Mouse (Mus musculus) right cerebral cortex, postnatal 4 days (tissue): Measurements from ENCODE around the gene Syt1.
A peak's percentile ranks its signal among the peaks of the same experiment; 100 is the strongest.

Experiments used
- DNase-seq: peaks from one replicate; pipeline ENCODE4 v3.0.0-alpha.2; 2022

Syt1 gene

DNA sequence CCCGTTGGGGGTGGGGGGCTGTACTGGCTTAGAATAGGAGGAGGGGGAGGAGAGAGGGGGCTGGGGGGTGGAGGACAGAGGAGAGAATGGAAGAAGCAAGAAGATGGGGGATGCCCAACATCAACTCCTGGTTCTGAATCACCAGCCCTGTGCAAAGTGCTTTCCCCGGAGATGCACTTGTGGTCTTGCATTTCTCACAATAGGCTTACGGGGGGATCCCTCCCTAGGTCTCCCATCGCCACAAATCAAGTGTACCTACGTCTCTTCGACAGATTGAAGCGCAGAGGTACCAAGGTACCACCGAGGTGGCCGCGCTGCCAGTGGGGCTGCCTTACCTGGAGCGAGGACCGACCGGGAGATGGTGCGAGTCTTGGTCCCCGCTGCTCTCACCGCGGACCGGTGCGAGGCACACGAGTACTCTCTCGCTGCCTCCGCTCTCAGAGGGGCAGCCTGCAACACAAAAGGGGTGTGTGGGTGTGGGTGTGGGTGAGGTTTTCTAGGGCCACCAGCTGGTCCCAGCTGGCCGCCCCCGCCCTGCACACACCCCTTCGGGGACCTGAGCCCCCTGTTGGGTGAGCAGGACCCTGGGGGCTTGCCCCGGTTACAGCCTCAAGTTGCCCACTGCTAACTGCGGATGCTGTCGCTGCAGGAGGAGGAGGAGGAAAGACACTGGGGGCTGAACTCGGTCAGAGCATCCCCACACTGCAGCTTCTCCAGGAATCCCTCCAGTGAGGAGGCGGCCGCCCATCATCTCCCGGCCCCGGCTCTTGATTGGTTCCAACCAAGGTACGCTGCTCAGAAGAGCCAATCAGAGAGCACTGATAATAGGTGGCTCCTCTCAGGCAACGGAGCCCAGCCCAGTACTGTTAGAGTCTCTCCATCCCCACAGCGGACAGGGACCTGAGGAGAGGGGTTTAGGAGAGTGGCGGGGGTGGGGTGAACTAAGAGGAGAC, at the start of gene Syt1:
Gene Syt1, minus strand, starts transcription at position 742 of the 953 bp plus-strand sequence.
- peak; percentile 82 for DNase-seq

DNA sequence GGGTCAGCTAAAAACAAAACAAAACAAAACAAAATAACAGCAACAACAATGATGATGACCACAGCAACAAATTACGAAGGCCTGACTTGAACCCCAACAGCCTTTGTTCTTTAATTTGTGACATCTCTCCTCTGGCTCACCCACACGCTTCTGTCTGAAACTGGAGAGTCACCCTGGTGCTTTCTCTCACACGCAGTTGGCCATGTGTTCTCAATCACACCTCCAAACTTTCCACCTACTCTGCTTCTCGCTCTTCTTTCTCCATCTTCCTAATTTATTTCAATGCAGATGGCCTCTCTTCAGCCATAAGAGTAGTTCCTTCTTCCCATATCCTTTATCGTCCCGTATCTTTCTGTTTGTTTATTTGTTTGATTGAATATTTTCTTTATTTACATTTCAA, 45.7 kb upstream of the Syt1 start:
- DNase-seq, result no peak

GRCm38 (mm10) chr10:109047537-109047936, 36.8 kb upstream of the Syt1 start:
- no peak for DNase-seq

GRCm38 (mm10) chr10:109046988-109047387, 36.2 kb upstream of the Syt1 start:
- DNase-seq, result no peak

DNA sequence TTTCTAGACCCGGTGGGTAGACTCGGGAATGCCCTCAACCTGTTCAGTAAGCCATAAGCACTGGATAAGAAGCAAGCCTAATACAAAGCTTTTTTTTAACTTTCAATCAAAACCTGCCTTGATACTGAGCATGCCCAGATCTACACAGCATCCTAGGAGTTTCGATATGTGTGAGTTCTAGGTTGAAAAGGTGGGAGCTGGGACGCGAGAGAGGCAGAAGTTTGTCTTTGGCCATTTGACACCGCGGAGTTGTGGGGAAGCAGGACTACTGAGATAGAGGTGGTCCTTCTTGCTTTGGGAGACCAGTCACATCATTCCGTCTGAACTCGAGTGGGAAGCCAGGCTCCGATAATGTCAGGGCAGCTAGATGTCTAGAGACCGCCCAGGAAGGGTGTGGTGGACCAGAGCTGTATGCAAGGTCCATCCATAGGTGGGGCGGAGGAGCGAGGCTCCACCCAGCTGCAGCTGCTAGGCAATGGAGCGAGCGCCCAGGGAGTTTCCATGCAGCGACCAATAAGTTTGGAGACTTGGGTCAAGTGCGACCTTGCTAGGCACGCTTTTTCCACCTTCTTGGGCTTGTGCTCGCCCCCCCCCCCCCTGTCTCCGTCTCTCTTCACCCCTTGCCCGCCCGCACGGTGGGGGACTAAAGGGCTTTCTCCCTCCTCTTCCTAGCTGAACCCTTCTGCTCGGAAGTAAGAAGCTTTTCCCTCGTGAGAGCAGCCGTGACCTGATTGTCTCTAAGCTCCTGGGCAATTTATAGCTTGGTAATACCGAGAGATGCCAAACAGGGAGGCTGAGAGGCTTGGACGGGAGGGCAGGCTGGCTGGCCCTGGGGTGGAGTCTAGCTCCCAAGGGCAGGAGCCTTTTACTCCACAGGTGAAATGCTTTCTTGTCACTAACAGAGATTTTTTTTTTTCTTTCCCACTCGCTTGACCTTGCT, 714 bp upstream of the Syt1 start:
- DNase-seq, result peak; percentile 25

GRCm38 (mm10) chr10:109009831-109010230, 951 bp downstream of the Syt1 start:
- DNase-seq, result no peak

- no peak for DNase-seq
Measured at GRCm38 (mm10) chr10:109008456-109008855, 2.3 kb downstream of the Syt1 start.

- DNase-seq, result peak; percentile 24
Measured at GRCm38 (mm10) chr10:109003482-109003881, 7.3 kb downstream of the Syt1 start.

GRCm38 (mm10) chr10:108987250-108987649, 23.5 kb downstream of the Syt1 start:
- DNase-seq, result no peak

DNA sequence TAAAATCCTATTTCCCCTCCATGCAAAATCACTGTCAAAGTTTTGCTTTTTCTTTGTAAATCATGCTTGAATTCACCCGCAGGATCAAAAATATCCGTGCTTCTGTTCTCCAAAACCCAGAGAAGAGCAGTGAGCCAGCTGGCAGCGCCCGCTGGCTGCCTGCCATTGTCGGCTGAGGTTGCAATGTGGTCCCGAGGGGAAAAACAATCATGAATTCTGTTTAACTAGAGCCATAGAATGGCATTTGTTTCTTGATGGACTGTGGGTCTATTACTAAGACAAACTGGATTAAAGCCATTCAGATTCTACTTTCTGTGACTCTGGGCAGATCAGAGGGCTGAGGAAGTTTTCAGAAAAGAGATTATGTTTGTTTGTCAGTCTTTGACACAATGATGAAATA, 31.1 kb downstream of the Syt1 start:
- DNase-seq, result peak; percentile 79

DNA sequence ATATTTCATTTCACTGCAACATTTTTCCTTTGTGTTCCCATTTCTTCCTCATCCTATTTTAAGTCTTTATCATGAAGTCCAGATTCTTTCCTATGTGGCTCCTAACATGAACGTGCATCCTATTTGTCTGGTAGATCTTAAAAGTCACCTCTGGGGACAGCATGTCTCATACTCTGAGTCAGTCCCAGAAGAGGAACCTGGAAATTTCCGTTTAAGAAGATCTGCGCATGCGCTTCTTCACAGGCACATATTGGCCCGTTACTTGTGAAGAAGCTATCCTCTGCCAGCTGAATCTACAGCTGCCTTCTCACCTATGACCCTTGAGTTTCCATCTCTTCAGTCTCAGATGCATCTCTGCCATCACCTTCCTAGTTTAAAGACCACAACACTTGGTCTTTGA, 55.8 kb downstream of the Syt1 start:
- DNase-seq, result no peak

GRCm38 (mm10) chr10:108952182-108952581, 58.6 kb downstream of the Syt1 start:
- no peak for DNase-seq

DNA sequence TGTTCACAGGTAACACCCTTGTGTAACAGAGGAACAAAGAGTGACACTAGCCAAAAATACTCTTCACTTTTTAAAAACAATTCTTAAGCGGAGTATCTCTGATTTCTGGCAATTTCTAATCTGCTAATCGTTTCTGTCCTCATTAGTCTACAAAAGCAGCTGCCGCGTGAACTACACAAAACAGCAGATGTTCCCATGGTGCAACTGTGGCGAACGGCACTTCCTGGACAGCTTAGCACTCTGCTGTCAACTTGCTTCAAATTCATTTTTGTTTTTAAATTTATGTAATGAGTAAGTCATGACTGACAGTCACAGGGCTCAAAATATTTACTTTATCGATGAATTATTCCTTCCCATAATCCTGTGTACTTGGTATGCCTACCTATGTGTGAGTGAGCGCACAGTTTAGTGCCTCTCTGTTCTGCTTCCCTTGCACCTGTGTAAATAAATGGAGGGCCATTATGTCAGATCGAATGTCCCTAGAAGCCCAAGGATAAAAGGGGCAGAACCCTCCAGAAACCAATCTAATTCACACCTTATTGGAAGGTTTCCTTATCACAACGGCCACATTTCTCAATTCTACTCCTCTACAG, 73.8 kb downstream of the Syt1 start:
- no peak for DNase-seq

- no peak for DNase-seq
Measured at GRCm38 (mm10) chr10:108930299-108930698, 80.5 kb downstream of the Syt1 start.

- no peak for DNase-seq
Measured at GRCm38 (mm10) chr10:108929676-108930075, 81.1 kb downstream of the Syt1 start.

DNA sequence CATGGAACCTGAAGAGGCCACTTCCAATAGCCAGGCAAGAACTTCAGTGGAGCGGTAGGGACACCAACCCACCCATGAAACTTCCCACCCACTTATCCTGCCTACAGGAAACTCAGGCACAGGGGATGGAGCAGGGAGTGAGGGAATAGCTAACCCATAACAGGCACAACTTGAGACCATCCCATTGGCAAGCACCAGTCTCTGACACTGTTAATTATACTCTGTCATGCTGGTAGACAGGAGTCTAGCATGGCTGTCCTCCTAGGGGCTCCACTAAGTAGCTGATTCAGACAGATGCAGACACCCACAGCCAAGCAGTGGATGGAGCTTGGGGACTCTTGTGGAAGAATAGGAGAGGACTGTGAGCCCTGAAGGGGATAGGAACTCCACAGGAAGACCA, 105.5 kb downstream of the Syt1 start:
- no peak for DNase-seq

- DNase-seq, result no peak
Measured at GRCm38 (mm10) chr10:108904371-108904770, 106.4 kb downstream of the Syt1 start.

- DNase-seq, result no peak
Measured at GRCm38 (mm10) chr10:108896529-108896928, 114.3 kb downstream of the Syt1 start.

- DNase-seq, result no peak
Measured at GRCm38 (mm10) chr10:108893288-108893687, 117.5 kb downstream of the Syt1 start.

DNA sequence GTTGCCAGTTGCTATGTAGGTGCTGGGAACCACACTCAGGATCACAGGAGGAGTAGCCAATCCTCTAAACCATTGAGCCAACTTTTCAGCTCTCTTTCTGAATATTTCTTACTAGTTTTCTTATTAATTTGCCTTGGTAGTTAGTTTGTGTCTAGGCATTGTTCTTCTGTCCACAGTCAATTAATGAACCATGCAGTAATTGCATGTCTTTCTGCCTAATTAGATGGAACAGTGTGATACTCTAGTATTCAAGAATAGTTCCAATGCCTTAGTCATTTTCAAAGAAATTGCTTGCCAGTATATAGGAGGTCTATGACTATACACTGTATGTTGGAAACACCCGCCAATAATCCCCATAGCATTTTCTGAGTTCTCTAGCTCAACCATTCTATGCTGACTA, 118.3 kb downstream of the Syt1 start:
- no peak for DNase-seq

DNA sequence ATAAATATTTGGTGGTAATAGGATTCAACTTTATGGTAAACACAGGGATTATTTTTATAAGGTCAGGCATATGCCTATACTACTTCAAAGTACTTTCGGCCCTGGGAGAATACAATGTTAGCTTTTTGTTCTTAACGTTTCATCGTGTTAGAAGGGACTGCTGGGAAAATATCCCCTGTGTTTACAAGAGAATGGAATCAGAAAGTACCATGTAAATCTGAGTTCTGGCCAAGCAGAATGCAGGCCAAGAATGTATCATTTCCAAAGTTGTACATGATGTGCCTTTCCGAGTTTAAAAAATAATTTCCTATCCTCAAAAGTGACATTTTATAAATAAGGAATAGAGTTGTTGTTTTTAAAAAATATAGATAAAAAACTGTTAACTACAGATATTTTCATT, 121.7 kb downstream of the Syt1 start:
- no peak for DNase-seq

GRCm38 (mm10) chr10:108886781-108887180, 124.0 kb downstream of the Syt1 start:
- no peak for DNase-seq

- DNase-seq, result no peak
Measured at GRCm38 (mm10) chr10:108885769-108886168, 125.0 kb downstream of the Syt1 start.
